Mouse (Mus musculus): ENCODE results near the gene Srcap. TPM values are rescaled to one million over a fixed set of nuclear protein-coding genes. Genes with fewer than 3 reads are reported as not detected.

The Srcap gene
- polyA plus RNA-seq, 1 experiment from 2014 or later, result 71.3 TPM

DNA sequence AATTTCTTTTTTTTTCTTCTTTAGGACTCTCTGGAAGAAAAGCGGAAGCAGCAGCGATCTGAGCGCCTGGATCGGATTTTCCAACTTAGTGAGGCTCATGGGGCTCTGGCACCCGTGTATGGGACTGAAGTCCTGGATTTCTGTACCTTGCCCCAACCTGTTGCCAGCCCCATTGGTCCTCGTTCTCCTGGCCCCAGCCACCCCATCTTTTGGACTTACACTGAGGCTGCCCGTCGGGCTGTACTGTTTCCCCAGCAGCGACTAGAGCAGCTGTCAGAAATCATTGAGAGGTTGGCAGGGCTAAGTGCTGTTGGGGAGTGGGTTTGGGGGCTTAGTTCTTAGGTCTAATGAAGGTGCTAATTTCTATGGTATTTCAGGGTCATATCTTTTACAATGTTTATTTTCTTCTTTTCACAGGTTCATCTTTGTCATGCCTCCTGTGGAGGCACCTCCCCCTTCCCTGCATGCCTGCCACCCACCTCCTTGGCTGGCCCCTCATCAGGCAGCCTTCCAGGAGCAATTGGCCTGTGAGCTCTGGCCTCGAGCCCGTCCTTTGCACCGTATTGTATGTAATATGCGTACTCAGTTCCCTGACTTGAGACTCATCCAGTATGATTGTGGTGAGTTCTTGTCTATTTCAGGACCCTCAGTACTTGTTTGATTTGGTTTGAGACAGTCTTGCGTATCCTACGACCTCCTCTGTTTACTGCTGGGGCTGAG, 37.5 kb downstream of the Srcap start:
- 86% methylated on average over 15 of the region's 15 CpGs for WGBS
- Histone ChIP-seq H3K9ac (no peak overlapping the region), H3K4me1 (ENCODE audit: insufficient read depth) (no peaks in the 10 kb centered on the region), H3K4me3 (ENCODE audit: low read depth, low read length) (no peak overlapping the region), H3K4me2 (no peak overlapping the region), H3K27me3 (ENCODE audit: insufficient read depth, low read length) (no peaks in the 10 kb centered on the region), H3K36me3 (ENCODE audit: insufficient read depth) (peaks cover 83% of the 10 kb centered on the region), H3K27ac (ENCODE audit: low read depth) (no peak overlapping the region), H3K9me3 (ENCODE audit: low read depth, low read length) (no peaks in the 10 kb centered on the region)
- TF ChIP-seq CTCF (IDR thresholded peaks at IDR 0.05; ENCODE audit: low read depth), result no peak
- ATAC-seq (ENCODE audit: insufficient read depth) (no peak), DNase-seq (no peak)

DNA sequence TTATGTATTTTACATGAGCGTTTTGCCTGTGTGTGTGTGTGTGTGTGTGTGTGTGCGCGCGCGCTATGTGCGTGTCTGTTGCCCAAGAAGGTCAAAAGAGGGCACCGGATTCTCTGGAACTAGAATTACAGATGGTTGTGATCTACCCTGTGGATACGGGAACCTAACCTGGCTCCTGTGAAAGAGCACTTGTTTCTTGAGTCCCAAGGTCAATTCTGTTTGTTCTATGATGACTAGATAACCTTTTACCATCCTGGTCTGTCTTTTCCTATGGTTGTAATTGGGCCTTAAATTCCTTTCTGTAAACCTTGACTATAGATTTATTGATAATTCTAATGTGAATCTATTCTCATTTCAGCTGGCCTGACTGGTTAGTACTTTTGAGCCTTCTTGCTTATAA, 39.8 kb downstream of the Srcap start:
- Histone ChIP-seq H3K9ac (no peak overlapping the region), H3K4me3 (ENCODE audit: low read depth, low read length) (no peak overlapping the region), H3K27ac (ENCODE audit: low read depth) (no peak overlapping the region), H3K9me3 (ENCODE audit: low read depth, low read length) (no peaks in the 10 kb centered on the region), H3K36me3 (ENCODE audit: insufficient read depth) (peaks cover 86% of the 10 kb centered on the region), H3K27me3 (ENCODE audit: insufficient read depth, low read length) (no peaks in the 10 kb centered on the region), H3K4me1 (ENCODE audit: insufficient read depth) (no peaks in the 10 kb centered on the region), H3K4me2 (no peak overlapping the region)
- no peak for TF ChIP-seq CTCF (IDR thresholded peaks at IDR 0.05; ENCODE audit: low read depth)
- DNase-seq (no peak), ATAC-seq (ENCODE audit: insufficient read depth) (no peak)
- 94% methylated on average over 8 of the region's 8 CpGs for WGBS

DNA sequence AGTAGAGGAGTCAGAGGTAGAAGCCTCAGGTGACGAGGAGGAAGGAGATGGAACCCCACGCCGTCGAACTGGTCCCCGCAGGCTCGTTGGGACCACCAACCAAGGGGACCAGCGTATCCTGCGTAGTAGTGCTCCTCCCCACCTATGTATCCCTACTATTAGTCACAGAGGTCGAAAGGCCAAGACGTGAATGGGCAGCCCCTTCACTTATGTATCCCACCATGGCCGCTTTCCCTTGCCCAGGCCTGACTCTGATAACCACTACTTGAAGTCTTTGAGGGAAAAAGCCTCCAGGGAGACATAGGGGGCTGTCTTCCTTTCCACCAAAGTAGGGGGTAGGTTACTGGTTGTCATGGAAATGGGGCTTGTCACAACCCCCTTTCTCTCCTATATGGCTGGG, 48.8 kb downstream of the Srcap start:
- 0 out of 2 replicates have a peak, but pooled peaks have one; percentile 31 for ATAC-seq (ENCODE audit: insufficient read depth)
- peaks cover 93% of the 10 kb centered on the region for H3K36me3 ChIP-seq (ENCODE audit: insufficient read depth)
- no peak overlapping the region for H3K4me3 ChIP-seq (ENCODE audit: low read depth, low read length)
- no peak overlapping the region for H3K27ac ChIP-seq (ENCODE audit: low read depth)
- 94% methylated on average over 11 of the region's 11 CpGs for WGBS
- H3K27me3 ChIP-seq (ENCODE audit: insufficient read depth, low read length), result no peaks in the 10 kb centered on the region
- no peak for DNase-seq
- H3K4me1 ChIP-seq (ENCODE audit: insufficient read depth), result no peaks in the 10 kb centered on the region
- no peak for TF ChIP-seq CTCF (IDR thresholded peaks at IDR 0.05; ENCODE audit: low read depth)
- no peaks in the 10 kb centered on the region for H3K9me3 ChIP-seq (ENCODE audit: low read depth, low read length)
- no peak overlapping the region for H3K4me2 ChIP-seq
- H3K9ac ChIP-seq, result no peak overlapping the region

DNA sequence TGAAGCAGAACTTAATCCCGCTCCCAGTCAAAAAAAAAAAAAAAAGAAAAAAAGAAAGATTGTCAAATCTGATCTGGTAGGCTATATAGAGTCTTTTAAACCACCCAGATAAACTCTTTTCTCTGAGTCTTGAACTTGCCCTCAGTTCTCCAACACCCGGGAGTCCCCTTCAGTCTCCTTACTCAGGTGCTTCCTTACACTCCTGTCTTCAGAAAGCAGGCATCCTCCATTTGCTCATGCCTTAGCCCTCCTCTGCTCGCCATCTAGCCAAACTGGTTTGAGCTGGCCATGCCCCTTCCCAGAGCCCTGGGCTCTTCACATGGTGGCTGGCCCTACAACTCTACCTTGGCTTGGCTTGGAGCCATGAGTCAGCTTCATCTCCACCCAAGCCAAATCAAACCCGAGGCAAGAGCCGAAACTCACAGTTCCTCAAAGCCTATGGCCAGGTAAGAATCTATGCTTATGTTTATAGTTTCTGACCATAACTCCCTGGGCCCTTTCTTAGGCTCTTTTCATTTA, 49.6 kb downstream of the Srcap start, which contains the start of gene Tmem265:
Gene Tmem265, plus strand, starts transcription at position 51 of the 519 bp plus-strand sequence.
- ATAC-seq (ENCODE audit: insufficient read depth) (no peak), DNase-seq (no peak)
- TF ChIP-seq CTCF (IDR thresholded peaks at IDR 0.05; ENCODE audit: low read depth), result no peak
- Histone ChIP-seq H3K9me3 (ENCODE audit: low read depth, low read length) (no peaks in the 10 kb centered on the region), H3K27me3 (ENCODE audit: insufficient read depth, low read length) (no peaks in the 10 kb centered on the region), H3K27ac (ENCODE audit: low read depth) (no peak within 1 kb of the TSS), H3K4me3 (ENCODE audit: low read depth, low read length) (no peak within 1 kb of the TSS), H3K4me2 (no peak within 1 kb of the TSS), H3K9ac (no peak within 1 kb of the TSS), H3K4me1 (ENCODE audit: insufficient read depth) (no peaks in the 10 kb centered on the region), H3K36me3 (ENCODE audit: insufficient read depth) (peaks cover 93% of the 10 kb centered on the region)
- 84% methylated on average over 5 of the region's 5 CpGs for WGBS

DNA sequence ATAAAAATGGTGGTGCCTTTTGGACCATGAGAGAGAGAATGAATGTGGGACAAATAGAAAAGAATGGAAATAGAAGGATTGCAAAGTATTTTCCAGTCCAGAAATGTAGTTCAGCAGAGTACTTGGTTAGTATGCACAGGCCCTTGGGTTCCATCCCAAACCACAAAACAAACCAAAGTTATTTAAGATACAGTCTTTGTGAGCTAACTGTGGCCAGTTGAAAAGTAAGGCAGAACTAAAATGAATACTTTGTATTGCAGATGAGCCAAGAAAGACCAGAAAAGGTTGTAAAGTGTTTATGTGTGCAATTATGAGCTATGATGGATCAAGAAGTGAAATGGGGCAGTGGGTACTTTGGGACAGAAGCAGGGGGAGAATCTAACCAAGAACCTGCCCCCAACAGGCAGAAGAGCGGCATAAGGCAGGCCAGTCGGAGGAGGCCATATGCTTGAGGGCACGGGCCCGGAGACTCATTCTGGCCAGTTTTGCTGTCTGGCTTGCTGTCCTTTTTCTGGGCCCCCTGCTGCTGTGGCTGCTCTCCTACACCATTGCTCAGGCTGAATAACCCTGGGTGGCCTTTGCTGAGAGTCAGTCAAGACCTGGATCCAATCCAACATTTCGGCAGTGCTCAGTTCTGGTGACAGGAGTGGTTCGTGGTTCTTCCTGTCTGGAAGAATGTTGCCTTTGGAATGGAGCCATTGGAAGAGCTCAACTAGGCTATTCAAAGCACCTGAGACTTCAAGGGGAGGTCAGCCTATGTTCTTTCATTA, 52.8 kb downstream of the Srcap start:
- DNase-seq, result peak; percentile 59
- H3K9ac ChIP-seq, result no peak overlapping the region
- peaks cover 81% of the 10 kb centered on the region for H3K36me3 ChIP-seq (ENCODE audit: insufficient read depth)
- H3K9me3 ChIP-seq (ENCODE audit: low read depth, low read length), result no peaks in the 10 kb centered on the region
- H3K27me3 ChIP-seq (ENCODE audit: insufficient read depth, low read length), result no peaks in the 10 kb centered on the region
- H3K4me2 ChIP-seq, result no peak overlapping the region
- no peak overlapping the region for H3K27ac ChIP-seq (ENCODE audit: low read depth)
- 64% methylated on average over 6 of the region's 6 CpGs for WGBS
- H3K4me1 ChIP-seq (ENCODE audit: insufficient read depth), result no peaks in the 10 kb centered on the region
- 0 out of 2 replicates have a peak, but pooled peaks have one; percentile 13 for TF ChIP-seq CTCF (IDR thresholded peaks at IDR 0.05; ENCODE audit: low read depth)
- peak; percentile 31; the same call in 1 of the 2 replicates for ATAC-seq (ENCODE audit: insufficient read depth)
- no peak overlapping the region for H3K4me3 ChIP-seq (ENCODE audit: low read depth, low read length)

DNA sequence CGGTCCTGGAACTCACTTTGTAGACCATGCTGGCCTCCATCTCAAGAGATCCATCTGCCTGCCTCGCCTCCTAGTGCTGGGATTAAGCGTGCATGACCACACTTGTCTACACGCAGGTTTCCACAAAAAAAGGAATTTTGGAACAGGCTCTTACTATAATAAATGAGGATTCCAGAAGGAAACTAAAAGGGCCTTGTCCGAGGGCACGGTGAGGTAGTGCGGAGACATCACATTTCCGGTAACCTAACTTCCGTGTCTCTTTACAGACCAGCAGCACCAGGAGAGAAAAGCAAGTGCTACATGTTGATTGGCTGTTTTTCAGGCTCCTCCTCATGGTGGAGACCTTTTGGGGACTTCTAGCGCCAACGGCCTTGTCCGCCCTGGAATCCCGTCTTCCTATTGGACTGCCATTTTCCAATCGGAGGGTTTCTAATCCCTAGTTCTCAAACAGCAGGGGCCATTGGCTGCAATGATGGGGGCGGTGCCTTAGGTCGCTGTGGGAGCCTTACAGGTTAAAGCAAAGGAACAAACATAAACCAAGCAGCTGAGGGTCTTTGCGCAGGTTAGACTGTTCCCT, 61.2 kb downstream of the Srcap start, which contains the start of gene Phkg2:
Gene Phkg2, plus strand, starts transcription at position 446 of the 577 bp plus-strand sequence.
- ATAC-seq (ENCODE audit: insufficient read depth), result peak; percentile 99

More for the DNA sequence above, 61.2 kb downstream of the Srcap start, which contains the start of gene Phkg2:
- H3K36me3 ChIP-seq (ENCODE audit: insufficient read depth), result peaks cover 21% of the 10 kb centered on the region
- H3K27ac ChIP-seq (ENCODE audit: low read depth), result peak within 1 kb of the TSS; percentile 72
- peak; percentile 98 for DNase-seq
- peak within 1 kb of the TSS; percentile 92 for H3K4me2 ChIP-seq
- no peak for TF ChIP-seq CTCF (IDR thresholded peaks at IDR 0.05; ENCODE audit: low read depth)
- 0 out of 2 replicates have a peak, but pooled peaks cover 3% of the 10 kb centered on the region for H3K4me1 ChIP-seq (ENCODE audit: insufficient read depth)
- under 1% methylated on average over 17 of the region's 17 CpGs for WGBS
- peak within 1 kb of the TSS; percentile 71 for H3K4me3 ChIP-seq (ENCODE audit: low read depth, low read length)
- peak within 1 kb of the TSS; percentile 77 for H3K9ac ChIP-seq
- H3K9me3 ChIP-seq (ENCODE audit: low read depth, low read length), result no peaks in the 10 kb centered on the region
- no peaks in the 10 kb centered on the region for H3K27me3 ChIP-seq (ENCODE audit: insufficient read depth, low read length)
